Mouse (Mus musculus): ENCODE results near the gene Disp2. TPM values are rescaled to one million over a fixed set of nuclear protein-coding genes. Genes with fewer than 3 reads are reported as not detected.
A peak's percentile ranks its signal among the peaks of the same experiment; 100 is the strongest.

Gene Disp2
- polyA plus RNA-seq, 1 experiment from 2014 or later = 1.1 TPM

DNA sequence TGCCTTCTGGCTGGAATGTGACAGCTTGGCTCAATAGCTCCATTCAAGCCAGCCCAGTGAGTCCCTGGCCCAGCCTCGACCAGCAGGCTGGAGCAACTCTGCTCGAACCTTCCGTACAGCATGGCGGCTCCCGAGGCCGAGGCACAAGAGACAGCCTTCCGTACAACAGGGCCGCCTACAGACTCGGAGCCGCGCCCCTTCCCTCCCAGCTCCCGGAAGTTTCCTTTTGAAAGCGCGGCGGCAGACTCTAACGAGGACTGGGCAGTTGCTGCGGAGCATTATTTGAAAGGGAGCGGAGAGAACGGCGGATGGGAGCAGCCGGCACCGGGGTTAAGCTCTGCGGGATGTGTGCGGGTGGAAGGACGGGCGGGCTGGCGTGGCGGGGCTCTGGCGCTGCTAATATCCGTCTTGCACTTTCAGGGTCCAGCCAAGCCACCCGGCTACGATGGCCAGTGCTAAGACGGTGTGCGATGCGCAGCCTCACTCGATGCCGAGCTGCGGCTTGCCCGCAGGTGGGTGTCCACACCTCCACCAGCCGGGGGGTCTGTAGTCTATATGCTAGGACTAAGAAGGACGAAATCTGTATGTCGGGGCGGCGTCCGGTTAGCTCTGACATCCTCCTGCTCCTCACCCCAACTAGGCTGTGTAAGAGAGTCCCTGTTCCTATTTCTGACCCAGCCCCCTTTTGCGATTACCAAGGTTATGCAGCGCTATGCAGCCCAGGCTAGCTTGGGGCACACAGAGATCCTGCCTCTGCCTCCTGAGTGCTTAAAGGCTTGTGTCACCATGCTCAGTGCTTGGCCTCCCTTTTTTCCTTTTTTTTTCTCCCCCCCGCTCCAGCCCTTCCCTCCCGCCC, 34.7 kb downstream of the Disp2 start, which contains the start of gene Knstrn:
Gene Knstrn (plus strand): TSS at position 23 of the 856 bp plus-strand sequence.
- H3K36me3 ChIP-seq (ENCODE audit: insufficient read depth, low read length) = no peaks in the 10 kb centered on the region
- H3K9ac ChIP-seq (replicated peaks; ENCODE audit: low read depth) = peak within 1 kb of the TSS; percentile 54
- H3K9me3 ChIP-seq (ENCODE audit: low read length) = no peaks in the 10 kb centered on the region
- no peaks in the 10 kb centered on the region for H3K27me3 ChIP-seq (replicated peaks; ENCODE audit: insufficient read depth, low read length)
- H3K27ac ChIP-seq (ENCODE audit: low read length) = no peak within 1 kb of the TSS
- ATAC-seq = peak; percentile 97
- peak; percentile 18; the same call in 1 of the 2 replicates for TF ChIP-seq CTCF (IDR thresholded peaks at IDR 0.05)
- TF ChIP-seq EP300 (IDR thresholded peaks at IDR 0.05) = no peak
- peaks cover 7% of the 10 kb centered on the region; the same call in 1 of the 2 replicates for H3K4me1 ChIP-seq (ENCODE audit: insufficient read depth, low read depth, low read length)
- peak within 1 kb of the TSS; percentile 68 for H3K4me3 ChIP-seq (ENCODE audit: low read depth, low read length)
- DNase-seq (ENCODE audit: low spot score) = peak; percentile 97
- peak within 1 kb of the TSS; percentile 94 for H3K4me2 ChIP-seq (replicated peaks; ENCODE audit: low read depth, low read length)
- under 1% methylated on average over 49 of the region's 49 CpGs for WGBS

DNA sequence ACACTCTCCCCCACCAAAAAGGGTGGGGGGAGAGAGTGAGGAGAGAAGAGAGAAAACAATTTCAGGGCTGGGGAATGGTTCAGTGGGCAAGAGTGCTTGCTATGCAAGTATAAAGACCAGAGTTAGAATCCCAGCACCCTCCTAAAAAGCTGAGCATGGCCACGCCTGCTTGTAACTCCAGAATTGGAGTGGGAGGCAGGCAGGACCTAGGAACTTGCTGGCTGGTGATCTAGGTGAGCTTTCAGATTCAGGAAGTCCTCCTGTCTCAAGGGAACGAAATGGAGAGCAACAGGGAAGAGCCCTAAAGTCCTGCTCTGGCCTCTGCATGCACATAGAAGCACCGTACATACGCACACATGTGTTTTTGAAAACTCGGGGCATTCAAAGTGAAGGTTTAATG, 43.3 kb downstream of the Disp2 start:
- Histone ChIP-seq H3K9ac (replicated peaks; ENCODE audit: low read depth) (no peak overlapping the region), H3K4me1 (ENCODE audit: insufficient read depth, low read depth, low read length) (no peaks in the 10 kb centered on the region), H3K27me3 (replicated peaks; ENCODE audit: insufficient read depth, low read length) (no peaks in the 10 kb centered on the region), H3K4me3 (ENCODE audit: low read depth, low read length) (no peak overlapping the region), H3K4me2 (replicated peaks; ENCODE audit: low read depth, low read length) (no peak overlapping the region), H3K9me3 (ENCODE audit: low read length) (no peaks in the 10 kb centered on the region), H3K36me3 (ENCODE audit: insufficient read depth, low read length) (no peaks in the 10 kb centered on the region), H3K27ac (ENCODE audit: low read length) (no peak overlapping the region)
- TF ChIP-seq CTCF (IDR thresholded peaks at IDR 0.05) = no peak
- TF ChIP-seq EP300 (IDR thresholded peaks at IDR 0.05) = no peak
- DNase-seq (ENCODE audit: low spot score) (no peak), ATAC-seq (no peak)
- WGBS = 88% methylated on average over 5 of the region's 5 CpGs

DNA sequence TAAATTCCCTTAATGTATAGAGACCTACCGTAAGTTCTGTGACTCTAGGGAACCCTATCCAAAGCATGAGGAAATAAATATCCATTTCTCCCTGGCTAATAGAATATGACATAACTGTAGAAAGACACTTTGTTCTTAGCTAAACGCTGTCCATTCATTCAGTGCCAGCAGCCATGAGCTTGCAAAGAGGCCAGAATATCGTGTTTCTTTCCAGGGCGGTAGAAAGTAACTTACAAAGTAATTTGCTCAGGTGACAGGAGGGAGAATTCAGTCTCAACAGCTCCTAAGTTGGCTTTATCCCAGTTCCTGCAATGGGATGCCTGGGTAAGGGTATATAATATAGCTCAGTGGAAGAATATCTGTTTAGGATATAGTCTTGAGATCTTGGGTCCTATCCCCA, 44.9 kb downstream of the Disp2 start:
- no peaks in the 10 kb centered on the region for H3K36me3 ChIP-seq (ENCODE audit: insufficient read depth, low read length)
- H3K4me3 ChIP-seq (ENCODE audit: low read depth, low read length) = no peak overlapping the region
- H3K27ac ChIP-seq (ENCODE audit: low read length) = no peak overlapping the region
- ATAC-seq = no peak
- no peaks in the 10 kb centered on the region for H3K4me1 ChIP-seq (ENCODE audit: insufficient read depth, low read depth, low read length)
- no peak overlapping the region for H3K9ac ChIP-seq (replicated peaks; ENCODE audit: low read depth)
- TF ChIP-seq CTCF (IDR thresholded peaks at IDR 0.05) (no peak), EP300 (IDR thresholded peaks at IDR 0.05) (no peak)
- no peaks in the 10 kb centered on the region for H3K27me3 ChIP-seq (replicated peaks; ENCODE audit: insufficient read depth, low read length)
- 96% methylated on average over 4 of the region's 4 CpGs for WGBS
- DNase-seq (ENCODE audit: low spot score) = no peak
- H3K9me3 ChIP-seq (ENCODE audit: low read length) = no peaks in the 10 kb centered on the region
- no peak overlapping the region for H3K4me2 ChIP-seq (replicated peaks; ENCODE audit: low read depth, low read length)

DNA sequence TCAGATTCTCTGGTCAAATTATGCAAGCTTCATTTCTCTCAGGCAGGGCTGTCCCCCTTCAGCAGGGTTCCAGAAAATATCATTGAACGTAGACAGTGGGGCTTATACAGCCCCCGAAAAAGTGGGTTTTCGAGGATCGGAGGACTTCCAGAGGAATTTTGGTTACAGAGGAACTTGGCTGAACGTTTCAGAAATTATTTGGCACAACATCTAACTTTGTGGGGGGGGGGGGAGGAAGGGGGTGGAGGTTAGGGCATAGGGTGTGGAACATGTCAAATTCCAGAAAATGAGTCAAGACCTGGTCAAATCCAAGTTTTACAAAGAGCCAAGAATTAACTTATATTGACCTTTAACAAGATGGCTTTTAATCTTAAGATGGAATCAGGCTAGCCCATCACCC, 49.6 kb downstream of the Disp2 start:
- WGBS = 83% methylated on average over 5 of the region's 5 CpGs
- no peak overlapping the region for H3K9ac ChIP-seq (replicated peaks; ENCODE audit: low read depth)
- no peak for ATAC-seq
- no peaks in the 10 kb centered on the region for H3K4me1 ChIP-seq (ENCODE audit: insufficient read depth, low read depth, low read length)
- H3K4me2 ChIP-seq (replicated peaks; ENCODE audit: low read depth, low read length) = no peak overlapping the region
- H3K27me3 ChIP-seq (replicated peaks; ENCODE audit: insufficient read depth, low read length) = no peaks in the 10 kb centered on the region
- no peaks in the 10 kb centered on the region for H3K36me3 ChIP-seq (ENCODE audit: insufficient read depth, low read length)
- DNase-seq (ENCODE audit: low spot score) = no peak
- no peak overlapping the region for H3K27ac ChIP-seq (ENCODE audit: low read length)
- no peak for TF ChIP-seq CTCF (IDR thresholded peaks at IDR 0.05)
- TF ChIP-seq EP300 (IDR thresholded peaks at IDR 0.05) = no peak
- H3K9me3 ChIP-seq (ENCODE audit: low read length) = no peaks in the 10 kb centered on the region
- H3K4me3 ChIP-seq (ENCODE audit: low read depth, low read length) = no peak overlapping the region

DNA sequence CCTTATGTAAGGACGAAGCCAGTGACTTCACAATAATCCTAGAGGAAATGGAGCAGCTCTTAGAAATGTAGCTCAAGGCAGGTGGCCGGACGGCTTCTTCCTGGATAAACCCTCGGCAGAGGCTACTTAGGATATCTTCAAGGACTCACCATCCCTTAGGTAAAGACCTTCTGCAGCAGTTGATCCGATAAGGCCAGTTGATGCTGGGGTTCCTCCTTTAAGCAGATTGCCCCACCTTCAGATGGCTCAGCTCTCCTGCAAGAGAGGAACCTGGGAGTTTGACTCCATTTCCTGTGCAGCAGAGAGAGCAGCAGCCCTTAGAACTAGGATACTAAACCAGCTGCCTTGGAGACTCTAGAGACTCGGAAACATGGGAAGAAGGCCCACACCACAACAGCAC, 54.5 kb downstream of the Disp2 start:
- no peaks in the 10 kb centered on the region for H3K27me3 ChIP-seq (replicated peaks; ENCODE audit: insufficient read depth, low read length)
- H3K27ac ChIP-seq (ENCODE audit: low read length) = no peak overlapping the region
- H3K36me3 ChIP-seq (ENCODE audit: insufficient read depth, low read length) = no peaks in the 10 kb centered on the region
- H3K4me2 ChIP-seq (replicated peaks; ENCODE audit: low read depth, low read length) = no peak overlapping the region
- no peaks in the 10 kb centered on the region for H3K9me3 ChIP-seq (ENCODE audit: low read length)
- ATAC-seq = no peak
- no peak for DNase-seq (ENCODE audit: low spot score)
- 0 out of 2 replicates have a peak, but pooled peaks cover 3% of the 10 kb centered on the region for H3K4me1 ChIP-seq (ENCODE audit: insufficient read depth, low read depth, low read length)
- no peak for TF ChIP-seq CTCF (IDR thresholded peaks at IDR 0.05)
- no peak for TF ChIP-seq EP300 (IDR thresholded peaks at IDR 0.05)
- H3K9ac ChIP-seq (replicated peaks; ENCODE audit: low read depth) = no peak overlapping the region
- no peak overlapping the region for H3K4me3 ChIP-seq (ENCODE audit: low read depth, low read length)
- WGBS = 90% methylated on average over 6 of the region's 6 CpGs

DNA sequence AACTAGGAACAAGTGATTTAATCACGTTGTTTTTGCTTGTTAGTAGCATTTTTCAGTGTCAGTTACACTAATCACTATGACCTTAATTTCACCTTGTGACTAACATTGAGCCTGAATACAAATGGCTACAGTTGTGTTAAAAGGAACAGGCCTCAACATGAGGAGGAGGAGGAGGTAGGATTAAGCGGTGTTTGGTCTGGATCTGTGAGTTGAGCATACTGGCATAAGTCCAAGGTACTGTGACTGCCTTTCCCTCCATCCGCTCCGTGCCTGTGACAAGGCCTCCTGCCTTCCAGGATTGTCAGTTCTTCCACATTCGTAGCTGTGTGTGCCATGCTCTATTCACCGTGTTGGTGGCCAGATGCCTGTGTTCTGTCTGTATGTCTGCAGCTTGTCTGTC, 55.6 kb downstream of the Disp2 start:
- H3K4me3 ChIP-seq (ENCODE audit: low read depth, low read length) = no peak overlapping the region
- TF ChIP-seq CTCF (IDR thresholded peaks at IDR 0.05) = no peak
- no peak for TF ChIP-seq EP300 (IDR thresholded peaks at IDR 0.05)
- H3K4me2 ChIP-seq (replicated peaks; ENCODE audit: low read depth, low read length) = no peak overlapping the region
- no peaks in the 10 kb centered on the region for H3K36me3 ChIP-seq (ENCODE audit: insufficient read depth, low read length)
- H3K27ac ChIP-seq (ENCODE audit: low read length) = no peak overlapping the region
- WGBS = 76% methylated on average over 6 of the region's 6 CpGs
- H3K27me3 ChIP-seq (replicated peaks; ENCODE audit: insufficient read depth, low read length) = no peaks in the 10 kb centered on the region
- H3K9ac ChIP-seq (replicated peaks; ENCODE audit: low read depth) = no peak overlapping the region
- DNase-seq (ENCODE audit: low spot score) = no peak
- H3K9me3 ChIP-seq (ENCODE audit: low read length) = no peaks in the 10 kb centered on the region
- no peak for ATAC-seq
- 0 out of 2 replicates have a peak, but pooled peaks cover 3% of the 10 kb centered on the region for H3K4me1 ChIP-seq (ENCODE audit: insufficient read depth, low read depth, low read length)

Measured in lung, postnatal 0 days (tissue).